Mouse (Mus musculus) thymus, postnatal 14 days (tissue): ENCODE data around the gene Grk6.

Experiments used
- DNase-seq: peaks from one replicate; pipeline ENCODE4 v3.0.0; 2021

Gene Grk6

DNA sequence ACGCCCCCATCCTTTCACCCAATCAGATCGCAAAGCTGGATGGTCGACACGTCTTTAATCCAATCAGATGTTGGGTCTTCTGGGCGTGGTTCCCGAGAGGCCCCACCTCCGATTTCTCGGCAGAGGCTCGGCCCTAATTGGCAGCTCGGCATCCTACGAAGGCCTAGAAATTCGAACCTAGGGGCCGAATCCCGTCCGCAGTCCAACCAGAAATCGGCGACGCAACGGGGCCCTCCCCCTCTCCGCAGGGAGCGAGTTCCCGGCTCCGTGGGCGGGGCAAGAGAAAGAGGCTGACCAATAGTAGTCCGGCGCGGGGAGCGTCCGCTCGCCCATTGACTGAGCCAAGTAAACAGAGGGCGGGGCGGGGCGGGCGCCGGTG lies at the start of gene Grk6:
Grk6 (plus strand) TSS at position 136 of the 379 bp plus-strand sequence.
- DNase-seq: peak; percentile 99

DNA sequence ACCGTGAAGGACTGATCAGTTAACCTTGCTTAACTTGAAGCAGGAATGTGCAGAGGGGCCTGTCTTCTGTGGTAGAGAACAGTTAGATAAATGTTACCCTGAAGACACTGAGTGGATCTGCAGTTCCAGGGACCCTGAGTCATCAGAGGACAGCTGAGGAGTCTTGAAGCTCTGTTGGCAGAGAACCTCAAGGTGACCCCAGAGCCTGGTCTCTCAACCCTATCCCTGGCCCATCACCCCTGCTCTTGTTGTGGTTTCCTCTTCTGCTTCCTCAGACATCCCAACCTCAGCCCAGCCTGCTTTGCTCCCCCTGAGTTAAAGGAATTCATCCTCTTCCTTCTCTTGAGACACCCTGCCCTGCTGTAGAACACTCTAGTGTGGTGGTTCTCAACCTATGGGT lies 46.8 kb upstream of the Grk6 start, which contains the start of gene Slc34a1:
Slc34a1 (plus strand) TSS at position 100 of the 400 bp plus-strand sequence.
- DNase-seq: no peak

DNA sequence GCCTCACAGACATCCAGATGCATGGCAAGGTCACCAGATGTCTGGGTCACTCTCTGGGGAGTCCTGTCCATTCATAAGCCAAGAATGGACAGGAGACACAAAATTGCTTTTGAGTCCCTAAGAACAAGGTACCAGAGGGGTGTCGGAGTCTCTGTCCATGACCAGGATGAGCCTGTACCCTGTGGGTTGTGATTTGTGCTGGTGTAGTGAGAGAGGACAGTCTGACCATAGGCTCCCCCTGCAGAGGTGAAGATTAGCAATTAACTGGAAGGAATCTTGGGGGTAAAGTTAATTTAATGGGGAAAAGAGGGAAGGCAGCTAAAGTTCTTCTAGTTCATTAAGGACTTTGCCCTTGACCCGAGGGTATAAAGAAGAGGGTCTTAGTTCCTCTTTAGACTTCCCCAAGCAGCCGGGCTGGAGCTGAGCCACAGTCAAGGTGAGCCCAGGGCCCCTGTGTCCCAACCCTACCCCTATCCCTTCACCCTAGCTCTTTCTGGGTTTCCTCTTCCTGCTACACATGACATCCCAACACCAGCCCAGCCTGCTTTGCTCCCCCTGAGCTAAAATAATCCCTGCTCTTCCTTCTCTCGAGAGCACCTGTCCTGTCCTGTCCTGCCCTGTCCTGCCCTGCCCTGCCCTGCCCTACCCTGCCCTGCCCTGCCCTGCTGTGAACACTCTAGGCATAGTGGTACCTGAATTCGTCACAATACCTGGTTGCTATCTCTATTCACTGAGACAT lies 45.4 kb upstream of the Grk6 start:
- DNase-seq: no peak

DNA sequence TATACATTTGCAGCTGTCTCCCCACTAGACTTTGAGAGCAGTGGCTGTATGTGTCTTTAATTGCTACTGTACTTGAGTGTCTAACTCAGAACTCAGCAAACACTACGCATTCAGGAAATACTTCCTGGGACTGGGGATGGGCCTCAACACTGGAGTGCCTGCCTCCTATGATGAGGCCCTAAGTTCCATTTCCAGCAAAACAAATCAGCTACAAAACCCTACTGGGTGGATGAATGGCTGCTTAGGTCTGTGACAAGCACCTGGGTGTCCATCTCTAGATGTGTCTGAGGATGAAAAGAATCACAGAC lies 44.9 kb upstream of the Grk6 start:
- DNase-seq: no peak

DNA sequence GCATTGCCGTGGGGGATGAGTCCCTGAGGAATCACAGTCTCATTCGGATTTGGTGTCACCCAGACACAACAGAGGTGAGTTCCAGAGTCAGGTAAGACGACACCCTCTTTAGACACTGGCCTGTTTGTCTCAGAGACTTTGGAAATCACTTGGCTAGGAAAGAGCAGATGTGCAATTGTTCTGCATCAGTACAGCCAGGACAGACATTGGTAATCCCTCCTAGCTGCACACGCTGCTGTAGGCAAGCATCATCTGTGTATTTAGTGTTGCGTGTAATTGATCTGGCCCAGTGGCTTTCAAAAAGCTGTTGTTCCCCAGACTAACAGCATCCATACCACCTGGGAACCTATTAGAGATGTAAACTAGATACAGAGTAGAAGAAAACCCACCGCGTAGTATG lies 41.6 kb upstream of the Grk6 start:
- DNase-seq: no peak

DNA sequence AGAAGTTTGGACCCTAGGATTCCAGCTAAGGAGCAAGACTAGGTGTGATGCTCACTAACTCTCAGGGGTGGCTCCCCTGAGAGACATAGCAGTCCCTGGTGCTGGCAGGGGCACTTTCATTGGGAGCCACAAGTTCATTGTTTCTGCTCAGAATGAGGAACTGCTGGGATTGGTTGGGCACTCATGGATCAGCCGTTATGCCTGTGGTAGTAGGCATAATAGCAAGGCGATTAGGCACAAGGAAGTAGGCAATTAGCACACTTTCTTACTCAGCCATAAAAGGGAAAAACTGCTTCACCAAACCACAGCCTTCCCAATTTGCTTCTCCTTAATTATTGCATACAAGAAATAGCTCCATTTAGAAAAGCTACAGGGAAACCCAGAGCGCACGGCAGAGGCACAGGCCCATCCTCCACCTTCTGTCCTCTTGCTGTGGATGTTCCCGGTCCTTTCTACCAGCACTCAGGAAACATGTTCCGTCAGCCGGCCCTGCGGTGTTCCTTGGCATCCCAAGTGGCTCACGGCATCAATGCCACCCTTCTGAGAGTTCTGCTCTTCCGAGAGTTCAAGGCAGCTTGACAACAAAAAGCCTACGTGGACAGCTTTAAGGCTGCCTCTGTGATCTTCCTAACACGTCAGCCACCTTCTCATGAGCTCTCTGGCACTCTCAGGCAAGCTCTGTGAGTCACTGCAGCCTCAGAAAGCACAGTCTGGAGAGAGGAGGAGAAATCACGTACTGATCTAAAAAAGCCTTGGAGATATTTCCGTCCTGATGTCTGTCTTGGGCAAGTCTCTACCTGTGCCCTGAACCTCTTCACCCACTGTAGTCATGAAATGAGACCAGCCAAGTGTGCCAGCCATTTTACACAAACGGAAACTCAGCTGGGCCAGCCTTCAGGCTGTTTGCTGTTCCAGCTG lies 40.7 kb upstream of the Grk6 start:
- DNase-seq: no peak

DNA sequence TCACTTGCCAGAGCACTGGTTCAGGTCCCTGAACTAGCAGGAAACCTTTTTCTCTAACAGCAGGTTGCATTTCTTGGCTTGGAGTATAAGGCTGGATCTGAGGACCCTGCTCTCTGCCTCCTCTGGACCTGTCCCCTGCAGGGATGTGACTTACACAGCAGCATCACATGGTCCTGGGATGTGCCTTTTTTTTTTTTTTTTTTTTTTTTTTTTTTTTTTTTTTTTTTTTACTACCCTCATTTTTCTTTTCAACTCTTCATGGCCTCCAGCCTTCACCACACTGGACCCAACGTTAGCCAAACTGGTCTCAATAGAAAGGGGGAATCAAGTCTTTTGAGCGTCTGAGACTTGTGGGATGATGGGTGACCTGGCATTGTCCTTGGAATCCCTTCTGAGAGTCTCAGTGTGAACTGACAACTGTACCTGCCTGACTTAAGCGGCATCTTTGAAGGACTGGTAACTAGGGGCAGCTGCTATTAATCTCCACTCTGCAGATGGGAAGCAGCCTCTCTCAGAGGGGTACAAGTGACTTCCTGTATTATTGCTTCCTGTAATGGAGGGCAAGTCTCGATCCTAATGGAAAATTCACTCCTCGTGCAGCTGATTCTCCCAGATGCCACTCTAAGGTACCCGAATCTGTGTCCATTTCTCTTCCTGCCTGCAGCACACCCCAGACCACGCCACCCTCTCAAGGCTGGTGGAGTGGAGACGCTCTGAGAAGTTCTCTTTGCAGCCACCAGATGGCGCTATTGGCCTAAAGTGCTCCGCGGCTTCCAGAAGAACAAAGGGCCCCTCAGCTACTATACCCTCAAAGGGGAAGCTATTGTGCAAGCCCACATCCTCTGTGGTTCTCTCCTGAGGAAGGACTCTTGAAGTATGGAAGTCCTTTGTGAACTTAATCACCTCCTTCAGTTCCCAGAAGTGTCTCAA lies 39.8 kb upstream of the Grk6 start:
- peak; percentile 89 for DNase-seq

DNA sequence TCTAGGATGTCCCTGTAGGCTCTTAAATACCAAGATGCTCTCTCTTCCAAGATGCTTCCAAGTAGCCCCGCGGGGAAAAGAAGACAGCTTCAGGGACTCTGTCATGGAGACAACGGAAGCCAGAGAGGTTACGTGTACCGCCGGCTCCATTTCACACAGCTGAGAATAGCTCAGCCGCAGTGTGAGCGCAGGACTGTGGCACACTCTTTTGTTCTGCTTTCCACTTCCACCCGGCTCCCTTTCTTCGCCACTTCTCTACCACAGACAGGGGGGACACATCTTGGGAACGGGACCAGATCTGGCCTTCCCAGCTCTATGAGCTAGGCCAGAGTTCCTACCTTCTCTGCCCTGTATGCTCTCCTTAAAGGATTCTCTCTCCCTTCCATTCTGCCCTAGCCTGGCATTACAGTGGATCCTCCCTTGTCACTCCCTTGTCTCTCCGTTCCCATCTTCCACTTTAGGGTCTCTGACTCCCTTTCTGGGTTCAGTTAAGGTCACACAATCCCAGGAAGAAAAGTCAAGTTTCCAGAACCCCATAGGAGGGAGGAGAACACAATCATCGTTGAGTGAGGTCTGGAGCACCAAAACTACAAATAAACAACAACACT lies 39.0 kb upstream of the Grk6 start:
- peak; percentile 77 for DNase-seq

DNA sequence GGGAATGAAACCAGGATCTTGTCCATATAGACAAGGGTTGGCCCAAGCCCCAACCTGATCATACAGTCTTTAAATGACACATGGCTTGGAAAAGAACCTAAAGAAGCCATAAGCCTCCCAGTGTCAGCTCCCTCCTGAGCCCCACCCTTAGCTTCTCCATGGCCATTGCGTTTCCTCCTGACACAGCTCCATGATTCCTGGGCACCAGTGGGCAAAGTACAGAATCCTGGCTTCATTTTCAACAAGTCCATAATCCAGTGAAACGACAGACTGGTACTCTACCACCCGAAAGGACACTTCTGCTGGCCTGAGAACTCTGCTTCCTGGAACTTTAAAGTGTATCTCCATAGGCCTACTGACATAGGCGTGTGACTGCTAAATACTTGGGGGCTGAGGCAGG lies 37.5 kb upstream of the Grk6 start:
- no peak for DNase-seq

DNA sequence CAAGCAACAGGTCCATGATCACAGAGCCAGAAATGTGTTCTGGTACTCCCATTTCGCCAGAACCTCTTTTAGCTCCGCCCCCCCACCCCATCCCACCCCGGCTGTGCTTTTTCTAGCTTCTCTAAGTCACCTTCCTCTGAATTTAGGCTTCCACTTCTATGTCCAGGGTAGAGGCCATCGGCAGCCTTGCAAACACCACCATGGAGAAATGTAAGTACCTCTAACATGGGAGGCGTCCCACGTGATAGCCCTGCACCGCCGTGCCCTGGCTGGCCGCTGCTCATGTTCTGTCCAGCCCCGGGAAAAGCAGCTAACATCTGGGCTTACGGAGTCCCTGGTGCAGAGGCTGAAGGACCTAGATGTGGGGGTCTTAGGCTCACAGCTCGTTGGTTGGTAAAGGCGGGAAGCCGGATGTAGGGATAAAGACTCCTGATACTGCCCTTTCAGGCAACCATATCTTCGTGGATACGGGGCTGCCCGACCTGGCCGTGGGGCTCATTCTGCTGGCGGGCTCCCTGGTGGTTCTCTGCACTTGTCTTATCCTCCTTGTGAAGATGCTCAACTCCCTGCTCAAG lies 36.2 kb upstream of the Grk6 start:
- no peak for DNase-seq

DNA sequence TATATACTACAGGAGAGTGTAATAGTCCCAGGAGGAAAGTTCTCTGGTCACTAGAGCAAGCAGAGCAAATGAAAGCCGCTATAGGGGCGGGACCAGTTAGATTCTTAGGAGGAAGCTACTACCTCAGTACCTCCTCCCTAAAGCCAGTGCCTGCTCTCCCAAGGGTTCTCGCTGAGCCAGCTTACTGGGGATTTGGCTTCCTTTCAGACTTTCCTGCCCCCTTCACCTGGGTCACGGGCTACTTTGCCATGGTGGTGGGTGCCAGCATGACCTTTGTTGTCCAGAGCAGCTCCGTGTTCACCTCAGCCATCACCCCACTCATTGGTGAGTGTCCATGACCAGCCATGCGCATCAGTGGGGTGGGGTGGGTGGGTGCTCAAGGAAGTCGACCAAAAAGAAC lies 33.0 kb upstream of the Grk6 start:
- no peak for DNase-seq

DNA sequence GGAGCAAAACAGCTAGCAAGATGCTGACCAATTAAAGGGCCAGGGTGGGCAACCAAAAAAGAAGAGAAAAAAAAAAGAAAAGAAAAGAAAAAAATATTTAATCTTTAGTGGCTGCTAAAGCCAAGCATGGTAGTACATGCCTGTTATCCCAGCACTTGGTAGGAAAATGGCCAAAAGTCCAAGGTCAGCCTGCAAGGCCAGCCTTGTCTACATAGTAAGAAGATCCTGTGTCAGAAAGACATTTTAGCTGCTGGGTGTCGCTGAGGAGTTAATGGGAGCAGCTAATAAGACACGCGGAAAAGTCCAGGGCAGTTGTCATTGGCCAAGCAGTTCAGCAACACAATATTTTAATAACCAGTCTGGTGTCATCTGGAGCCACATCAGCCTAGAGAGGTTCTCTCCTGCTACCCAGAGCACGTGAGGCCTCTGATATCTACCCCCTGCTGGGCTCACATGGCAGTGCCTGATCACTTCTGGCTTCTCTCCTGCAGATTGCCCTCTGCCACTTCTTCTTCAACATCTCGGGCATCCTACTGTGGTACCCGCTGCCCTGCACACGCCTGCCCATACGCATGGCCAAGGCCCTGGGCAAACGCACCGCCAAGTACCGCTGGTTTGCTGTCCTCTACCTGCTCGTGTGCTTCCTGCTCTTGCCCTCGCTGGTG lies 32.1 kb upstream of the Grk6 start:
- DNase-seq: peak; percentile 21

DNA sequence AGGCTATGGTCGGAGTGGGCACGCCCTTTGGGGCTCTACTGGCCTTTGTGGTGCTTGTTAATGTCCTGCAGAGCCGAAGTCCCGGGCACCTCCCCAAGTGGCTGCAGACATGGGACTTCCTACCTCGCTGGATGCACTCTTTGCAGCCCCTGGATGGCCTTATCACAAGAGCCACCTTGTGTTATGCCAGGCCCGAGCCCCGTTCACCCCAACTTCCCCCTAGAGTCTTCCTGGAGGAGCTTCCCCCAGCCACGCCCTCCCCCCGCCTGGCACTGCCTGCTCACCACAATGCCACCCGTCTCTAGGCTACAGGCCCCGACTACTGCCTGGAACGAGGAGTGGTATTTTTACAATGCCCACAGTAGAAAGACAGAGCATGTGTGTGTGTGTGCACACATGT lies 31.5 kb upstream of the Grk6 start:
- peak; percentile 35 for DNase-seq

DNA sequence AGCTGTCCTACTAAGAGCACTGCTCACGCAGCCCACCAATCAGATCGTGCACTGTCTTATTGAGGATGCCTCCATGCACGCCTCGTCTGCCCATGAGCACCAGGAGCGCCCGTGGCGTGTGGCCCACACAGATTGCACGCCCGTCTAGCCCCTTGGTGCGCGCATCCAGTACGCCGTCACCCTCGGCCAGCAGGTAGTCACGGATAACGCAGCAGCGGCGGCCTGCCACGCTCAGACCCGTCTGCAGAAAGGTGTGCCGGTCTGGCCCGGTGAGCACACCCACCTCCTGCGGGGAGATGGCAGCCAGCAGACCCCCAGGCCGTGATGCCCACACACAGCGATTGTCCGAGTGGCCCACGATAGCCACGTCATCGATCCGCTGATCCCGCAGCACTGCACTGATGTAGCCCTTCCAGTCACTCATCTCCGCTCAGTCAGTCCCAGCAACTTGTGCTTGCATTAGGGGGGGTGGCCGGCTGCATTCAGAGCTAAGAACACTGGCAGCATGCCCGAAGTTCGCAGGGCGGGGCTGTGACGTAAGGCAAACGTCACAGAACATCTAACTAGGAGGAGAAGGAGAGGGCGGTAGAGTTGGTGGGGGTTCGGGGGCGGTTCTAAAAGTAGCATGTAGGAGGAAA lies 30.0 kb upstream of the Grk6 start, which contains the start of gene Pfn3:
Pfn3 (minus strand) TSS at position 490 of the 638 bp plus-strand sequence.
- no peak for DNase-seq

DNA sequence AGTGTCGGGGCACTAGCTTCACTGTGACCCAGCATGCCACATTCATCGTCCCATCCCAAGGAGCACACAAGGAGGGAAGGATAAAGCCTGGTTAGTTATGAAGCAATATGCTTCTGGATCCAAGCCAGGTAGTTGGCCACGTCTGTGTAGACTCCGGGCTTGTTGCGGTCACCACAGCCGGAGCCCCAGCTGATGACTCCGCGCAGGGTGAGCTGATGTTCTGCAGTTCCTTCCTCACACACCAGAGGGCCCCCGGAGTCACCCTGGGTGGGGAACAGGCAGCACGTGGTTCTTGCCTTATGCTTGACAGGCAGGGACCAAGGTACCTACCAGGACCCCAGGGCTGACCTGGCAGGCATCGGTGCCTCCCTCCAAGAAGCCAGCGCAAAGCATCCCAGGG lies 26.9 kb upstream of the Grk6 start:
- peak; percentile 93 for DNase-seq

DNA sequence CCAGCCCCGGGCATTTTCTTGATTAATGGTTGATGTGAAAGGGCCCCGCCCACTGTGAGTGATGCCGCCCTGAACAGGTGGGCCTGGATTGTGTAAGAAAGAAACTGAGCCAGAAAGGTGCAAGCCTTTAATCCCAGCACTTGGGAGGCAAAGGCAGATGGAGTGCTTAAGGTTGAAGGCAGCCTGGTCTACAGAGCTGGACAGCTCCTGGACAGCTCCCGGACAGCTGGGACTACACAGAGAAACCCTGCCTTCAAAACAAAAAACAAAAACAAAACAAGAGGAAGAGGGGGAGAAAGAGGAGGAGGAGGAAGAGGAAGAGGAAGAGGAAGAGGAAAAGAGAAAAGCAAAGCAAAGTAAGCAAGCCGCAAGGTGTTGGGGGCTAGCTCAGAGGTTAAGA lies 25.7 kb upstream of the Grk6 start:
- no peak for DNase-seq

DNA sequence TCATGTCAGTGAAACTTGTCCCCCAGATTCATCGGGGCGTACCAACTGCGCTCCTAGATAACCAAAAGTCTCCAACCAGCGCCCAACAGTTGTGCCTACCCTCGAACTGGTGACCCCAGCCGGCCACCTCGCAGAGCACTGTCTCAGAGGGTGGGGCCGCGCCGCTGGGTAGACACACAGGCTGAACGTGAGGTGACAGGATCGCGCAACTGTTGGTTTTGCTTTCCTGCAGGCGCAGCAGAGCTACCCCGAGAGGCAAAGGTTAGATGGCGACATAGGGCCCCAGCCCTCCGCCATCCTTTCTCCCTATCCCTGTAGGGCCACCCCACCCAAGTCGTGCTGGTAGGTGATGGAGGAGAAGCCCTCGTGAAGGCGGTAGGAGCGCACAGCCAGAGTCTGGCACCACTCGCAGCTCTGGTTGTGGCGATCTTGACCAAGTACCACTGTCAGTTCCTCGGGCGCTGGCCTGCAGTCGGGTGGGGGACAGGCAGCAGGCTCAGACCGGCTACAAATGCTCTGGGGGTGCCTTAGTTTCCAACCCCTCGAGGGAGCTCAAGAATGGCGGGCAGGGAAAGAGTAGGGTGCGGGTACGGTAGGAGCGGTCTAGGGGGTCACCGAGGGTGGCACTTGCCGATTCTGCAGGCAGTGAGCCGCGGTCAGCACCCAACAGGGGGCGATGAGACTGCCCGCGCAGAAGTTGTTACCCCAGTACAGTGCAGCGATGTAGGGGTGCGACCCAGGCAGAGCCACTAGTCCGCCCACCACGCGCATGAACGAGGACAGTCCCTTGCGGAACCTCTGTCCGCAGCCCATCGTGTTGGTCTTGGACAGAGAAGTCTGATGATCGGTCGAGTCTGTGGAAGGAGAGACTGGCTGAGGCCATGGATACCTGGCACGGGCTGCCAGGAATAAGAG lies 24.6 kb upstream of the Grk6 start:
- peak; percentile 45 for DNase-seq

DNA sequence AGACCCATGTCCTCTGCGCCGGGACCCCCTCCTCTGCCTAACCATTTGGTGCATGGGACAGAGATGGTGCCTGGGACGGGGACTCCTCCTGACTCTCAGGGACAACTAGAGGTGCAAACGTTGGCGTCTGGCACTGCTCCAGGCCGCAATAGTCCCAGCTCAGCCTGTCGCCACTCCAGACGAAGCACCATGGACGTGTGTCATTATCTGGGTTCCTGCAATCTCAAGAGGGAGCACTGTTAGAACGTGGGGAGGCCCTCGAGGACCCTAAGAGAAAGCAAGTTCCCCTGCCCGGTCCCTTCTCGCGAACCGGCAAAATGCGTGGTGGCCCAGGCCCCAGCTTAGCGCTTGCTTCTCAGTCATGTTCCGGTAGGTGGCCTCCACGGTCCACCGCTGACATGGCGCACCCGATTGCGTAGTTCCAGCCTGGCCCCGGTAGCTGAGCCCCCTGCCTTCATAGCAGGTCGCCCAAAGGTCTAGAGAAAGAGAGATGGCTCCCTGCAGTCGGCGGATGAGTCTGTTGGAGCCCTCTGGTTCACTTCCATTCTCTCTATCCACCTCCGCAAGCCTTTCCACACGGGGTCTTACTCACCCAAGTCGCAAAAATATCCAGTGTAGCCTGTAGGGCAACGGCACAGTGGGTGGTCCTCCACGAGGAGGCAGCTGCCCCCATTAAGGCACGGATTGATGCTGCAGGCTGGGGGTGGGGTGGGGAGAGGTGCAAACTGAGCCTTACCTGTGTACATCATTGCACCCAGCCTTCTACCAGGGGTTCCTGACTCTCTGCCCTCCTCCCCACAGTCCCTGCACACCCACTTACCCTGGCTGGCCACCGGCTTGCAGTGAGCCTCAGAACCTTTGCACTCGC lies 23.7 kb upstream of the Grk6 start:
- DNase-seq: peak; percentile 90

DNA sequence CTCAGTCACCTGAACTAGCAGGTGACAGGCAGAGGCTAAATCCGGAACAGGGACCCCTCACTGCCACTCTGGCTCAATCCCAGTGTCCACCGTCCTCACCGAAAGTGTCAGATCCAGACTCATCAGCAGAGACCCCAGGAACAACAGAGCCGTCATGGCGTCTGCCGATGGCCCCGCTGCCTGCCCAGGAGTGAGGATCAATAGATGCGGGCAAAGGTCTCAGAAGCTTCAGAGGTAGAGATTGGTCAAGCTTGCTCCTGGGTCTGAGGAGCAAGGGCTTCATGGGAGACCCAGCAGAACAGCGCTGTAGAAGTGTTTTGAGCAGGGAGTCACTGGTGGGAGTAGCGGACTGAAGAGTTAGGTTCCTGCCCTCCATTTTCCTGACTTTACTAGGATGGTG lies 18.3 kb upstream of the Grk6 start, which contains the start of gene F12:
F12 (minus strand) TSS at position 181 of the 400 bp plus-strand sequence.
- no peak for DNase-seq
